Mouse (Mus musculus): ENCODE data around the gene Tdp1.

DNA sequence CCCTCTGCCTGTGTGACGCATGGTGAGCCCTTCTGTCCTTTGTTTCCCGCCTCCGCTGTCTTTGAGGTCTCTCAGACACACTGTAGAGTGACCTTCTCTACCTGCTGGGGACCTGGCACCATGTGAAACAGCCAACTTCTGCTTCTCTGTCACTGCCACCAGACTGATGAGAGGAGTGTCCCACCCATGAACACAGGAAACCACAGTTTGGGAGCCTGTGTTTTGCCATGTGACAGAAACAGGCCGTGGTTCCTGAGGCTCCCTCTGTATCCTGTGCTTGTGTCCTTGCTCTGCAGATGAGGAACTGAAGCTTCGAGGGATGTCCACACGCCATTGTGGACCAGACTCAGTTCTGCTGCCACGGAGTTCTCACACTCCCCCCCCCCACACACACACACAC is 72.1 kb downstream of the Tdp1 start:
- no peak for TF ChIP-seq CTCF (IDR thresholded peaks at IDR 0.05; ENCODE audit: borderline replicate concordance, extremely low read depth, insufficient read depth, insufficient read length)
- no peak for TF ChIP-seq POLR2A (IDR thresholded peaks at IDR 0.05; ENCODE audit: borderline replicate concordance, extremely low read depth, insufficient read depth, insufficient read length, poor library complexity, severe bottlenecking)

Measured in brain, embryonic 14.5 days (tissue).